Mouse (Mus musculus): ENCODE measurements around the gene Palm2.

GRCm38 (mm10) chr4:57535087-57535486, 101.0 kb downstream of the Palm2 start:
- TF ChIP-seq CHD1 (IDR thresholded peaks at IDR 0.05; ENCODE audit: low read depth, low read length): no peak
- no peak for TF ChIP-seq POLR2A (IDR thresholded peaks at IDR 0.05; ENCODE audit: control insufficient read depth in 1 of 2, insufficient read depth in 1 of 2, low read depth in 1 of 2, low read length in 2 of 2, poor library complexity in 1 of 2)
- TF ChIP-seq MAX (IDR thresholded peaks at IDR 0.05; ENCODE audit: low read length): no peak
- peak in 1 of 3 experiments; percentile 17; a peak in 2 of 6 replicates for TF ChIP-seq CTCF (IDR thresholded peaks at IDR 0.05 in 2 of 3, conservative IDR thresholded peaks at IDR 0.05 in 1 of 3; ENCODE audit: control insufficient read depth in 1 of 3, insufficient read depth in 1 of 3, low read depth in 2 of 3, low read length in 3 of 3, poor library complexity in 1 of 3, severe bottlenecking in 1 of 3)
- no peak for TF ChIP-seq ZKSCAN1 (IDR thresholded peaks at IDR 0.05; ENCODE audit: low read depth, low read length)
- no peak for TF ChIP-seq E2F4 (IDR thresholded peaks at IDR 0.05; ENCODE audit: borderline replicate concordance, low read depth, low read length)
- TF ChIP-seq POLR2AphosphoS2 (IDR thresholded peaks at IDR 0.05; ENCODE audit: low read length): no peak
- no peak for TF ChIP-seq ZC3H11A (IDR thresholded peaks at IDR 0.05; ENCODE audit: low read depth, low read length)
- TF ChIP-seq MXI1 (IDR thresholded peaks at IDR 0.05; ENCODE audit: low read depth, low read length): no peak

Measured in MEL (cell line).